Mouse (Mus musculus) hindbrain, postnatal 0 days (tissue): Measurements from ENCODE around the gene Mlph. TPM values are rescaled to one million over a fixed set of nuclear protein-coding genes. Genes with fewer than 3 reads are reported as not detected.

ENCODE experiments used
- ATAC-seq: fragments of 200-750 bp; cut with Nextera tagmentation; 2 replicates; pipeline ENCODE4 v1.8.0; 2017; ENCODE audit warnings: mild to moderate bottlenecking, moderate TSS enrichment, moderate library complexity
- DNase-seq: peaks from one replicate; pipeline ENCODE4 v3.0.0-alpha.2; 2015; ENCODE audit warnings: low spot score
- H3K27ac ChIP-seq: fragments of 300-500 bp; sonication (generic); 2 replicates; pipeline ENCODE4 v1.5.1; 2014; ENCODE audit warnings: mild to moderate bottlenecking
- H3K27me3 ChIP-seq: fragments of 300-500 bp; sonication (generic); 2 replicates; pipeline ENCODE4 v1.6.1; 2014; ENCODE audit warnings: low read length, mixed read lengths; ENCODE audit not compliant: insufficient read depth
- H3K36me3 ChIP-seq: fragments of 300-500 bp; sonication (generic); 2 replicates; pipeline ENCODE4 v1.6.1; 2014; ENCODE audit warnings: low read length, mixed read lengths; ENCODE audit not compliant: insufficient read depth
- H3K4me1 ChIP-seq: fragments of 300-500 bp; sonication (generic); 2 replicates; pipeline ENCODE4 v1.6.1; 2014; ENCODE audit warnings: antibody characterized with exemption, low read length, mixed read lengths; ENCODE audit not compliant: insufficient read depth
- H3K4me2 ChIP-seq: fragments of 300-500 bp; sonication (generic); 2 replicates; pipeline ENCODE4 v1.6.1; 2014; ENCODE audit warnings: low read depth, mild to moderate bottlenecking, low read length, moderate library complexity, mixed read lengths
- H3K4me3 ChIP-seq: fragments of 300-500 bp; sonication (generic); 2 replicates; pipeline ENCODE4 v1.5.1; 2014; ENCODE audit warnings: low read length
- H3K9ac ChIP-seq: fragments of 300-500 bp; sonication (generic); replicated peaks from 2 replicates; pipeline ENCODE4 v1.6.1; 2014; ENCODE audit warnings: mild to moderate bottlenecking, low read length, moderate library complexity, mixed read lengths
- H3K9me3 ChIP-seq: fragments of 300-500 bp; sonication (generic); 2 replicates; pipeline ENCODE4 v1.6.1; 2016; ENCODE audit warnings: low read length, mixed read lengths
- CTCF ChIP-seq: IDR thresholded peaks from 2 replicates; pipeline ENCODE4 v1.5.1; 2016; ENCODE audit warnings: antibody characterized with exemption, control low read depth, low read depth
- WGBS: fragments of 180-500 bp; shearing (Covaris S2); extraction: QIAGEN DNeasy Blood & Tissue Kit; methylation state at CpG from one replicate; pipeline ENCODE4 v1.1.7; 2014; 5-methylcytosine and 5-hydroxymethylcytosine counted together
- polyA plus RNA-seq: library from polyadenylated mRNA; unstranded; fragments of >200 nt; fragmentation: Nextera tagmentation; extraction: Ambion mirVana; gene quantifications from 2 replicates; pipeline ENCODE4 v1.2.1, GENCODE M21; 2015
- total RNA-seq: library from RNA; depleted of rRNA; stranded (reverse); fragments of >200 nt; gene quantifications from 2 replicates; pipeline ENCODE4 v1.2.3, GENCODE M21; 2014

The Mlph gene
- total and polyA plus RNA-seq, 2 experiments from 2014 or later: 0.51 to 0.63 TPM

DNA sequence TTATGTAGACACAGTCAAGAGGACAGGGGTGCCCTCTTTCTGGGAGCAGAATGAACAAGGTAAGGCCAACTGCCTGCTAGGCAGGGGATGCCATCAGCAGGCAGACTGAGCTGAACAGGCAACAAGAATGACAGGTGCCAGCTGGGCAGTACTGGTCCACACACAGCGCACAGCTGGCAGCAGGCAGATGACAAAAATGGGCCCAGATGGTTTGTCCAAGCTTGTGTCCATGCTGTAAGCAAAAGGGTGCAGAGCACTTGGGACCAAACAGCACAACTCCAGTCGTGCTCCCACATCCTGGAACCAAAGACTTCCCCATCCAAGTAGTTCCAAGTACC is 58.7 kb downstream of the Mlph start:
- Histone ChIP-seq H3K27me3 (no peaks in the 10 kb centered on the region), H3K36me3 (no peaks in the 10 kb centered on the region), H3K4me1 (peaks cover 13% of the 10 kb centered on the region; the same call in 1 of the 2 replicates), H3K4me2 (no peak overlapping the region), H3K9me3 (no peaks in the 10 kb centered on the region), H3K27ac (no peak overlapping the region), H3K4me3 (no peak overlapping the region), H3K9ac (no peak overlapping the region)
- TF ChIP-seq CTCF: no peak
- DNase-seq (no peak), ATAC-seq (peak; percentile 30)
- 71% methylated on average over 2 of the region's 2 CpGs for WGBS

DNA sequence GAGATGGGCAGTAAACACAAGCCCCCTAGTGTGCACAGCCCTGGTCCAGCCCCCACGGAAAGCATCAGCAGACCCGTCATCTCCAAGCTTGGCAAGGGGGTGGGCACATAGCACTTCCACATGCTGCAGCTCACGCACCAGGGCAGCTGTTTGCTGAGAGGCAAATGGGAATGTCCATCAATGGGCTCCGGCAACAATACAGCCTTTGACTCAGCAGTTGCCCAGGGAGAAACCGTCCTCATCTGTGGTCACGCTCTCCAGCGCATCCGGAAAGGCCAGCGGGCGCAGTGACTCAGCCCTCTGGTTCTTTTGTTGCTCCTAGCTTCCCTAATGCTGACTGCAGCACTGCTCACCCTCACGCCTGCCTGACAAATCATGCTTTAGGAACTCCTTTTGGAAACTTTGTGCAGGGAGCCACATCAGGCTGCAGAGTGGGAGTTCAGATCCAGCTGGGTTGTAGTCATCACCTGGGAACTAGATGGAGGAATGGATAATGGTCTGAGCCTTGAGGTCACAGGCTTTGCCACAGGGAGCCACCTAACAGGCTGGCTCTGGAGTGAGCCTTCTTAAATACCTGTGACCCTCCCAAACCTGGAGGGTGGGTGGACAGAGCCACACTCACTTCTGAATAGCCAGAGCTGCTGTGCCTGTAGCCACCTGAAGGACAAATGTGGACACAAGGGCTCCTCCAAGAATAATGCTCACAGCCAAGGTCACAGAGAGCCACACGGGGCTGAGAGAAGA is 60.2 kb downstream of the Mlph start:
- peak; percentile 80 for DNase-seq
- H3K27me3 ChIP-seq: no peaks in the 10 kb centered on the region
- WGBS: 6% methylated on average over 12 of the region's 12 CpGs
- no peaks in the 10 kb centered on the region for H3K9me3 ChIP-seq
- peak overlapping the region; percentile 20; the same call in 1 of the 2 replicates for H3K27ac ChIP-seq
- peaks cover 13% of the 10 kb centered on the region; the same call in 1 of the 2 replicates for H3K4me1 ChIP-seq
- H3K4me3 ChIP-seq: no peak overlapping the region
- peak overlapping the region; percentile 35 for H3K4me2 ChIP-seq
- no peak overlapping the region for H3K9ac ChIP-seq
- ATAC-seq: peak; percentile 90
- H3K36me3 ChIP-seq: no peaks in the 10 kb centered on the region
- TF ChIP-seq CTCF: peak; percentile 8; the same call in 1 of the 2 replicates

DNA sequence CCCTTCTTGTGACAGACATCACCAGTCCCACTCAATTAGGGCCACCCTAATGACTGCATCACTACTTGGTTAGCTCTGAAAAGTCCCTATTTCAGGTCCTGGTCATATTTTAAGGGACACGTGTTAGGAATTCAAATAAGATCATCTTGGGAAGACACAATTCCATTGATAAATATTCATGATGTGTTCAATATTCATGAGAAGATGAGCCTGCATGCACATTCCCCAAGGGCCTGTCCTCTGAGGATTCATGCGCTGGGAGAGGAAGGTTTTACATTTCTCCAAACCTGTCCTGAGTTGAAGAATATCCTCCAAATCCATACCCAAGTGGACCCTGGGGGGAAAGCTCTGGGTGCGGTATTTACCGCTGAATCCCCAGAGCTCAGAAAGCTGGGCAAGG is 61.1 kb downstream of the Mlph start:
- TF ChIP-seq CTCF: no peak
- no peak overlapping the region for H3K4me2 ChIP-seq
- DNase-seq: peak; percentile 30
- WGBS: 51% methylated on average over 4 of the region's 4 CpGs
- H3K9ac ChIP-seq: no peak overlapping the region
- H3K27ac ChIP-seq: no peak overlapping the region; the same call in 1 of the 2 replicates
- H3K36me3 ChIP-seq: no peaks in the 10 kb centered on the region
- H3K4me3 ChIP-seq: no peak overlapping the region
- H3K27me3 ChIP-seq: no peaks in the 10 kb centered on the region
- no peaks in the 10 kb centered on the region for H3K9me3 ChIP-seq
- H3K4me1 ChIP-seq: peaks cover 13% of the 10 kb centered on the region; the same call in 1 of the 2 replicates
- no peak for ATAC-seq

DNA sequence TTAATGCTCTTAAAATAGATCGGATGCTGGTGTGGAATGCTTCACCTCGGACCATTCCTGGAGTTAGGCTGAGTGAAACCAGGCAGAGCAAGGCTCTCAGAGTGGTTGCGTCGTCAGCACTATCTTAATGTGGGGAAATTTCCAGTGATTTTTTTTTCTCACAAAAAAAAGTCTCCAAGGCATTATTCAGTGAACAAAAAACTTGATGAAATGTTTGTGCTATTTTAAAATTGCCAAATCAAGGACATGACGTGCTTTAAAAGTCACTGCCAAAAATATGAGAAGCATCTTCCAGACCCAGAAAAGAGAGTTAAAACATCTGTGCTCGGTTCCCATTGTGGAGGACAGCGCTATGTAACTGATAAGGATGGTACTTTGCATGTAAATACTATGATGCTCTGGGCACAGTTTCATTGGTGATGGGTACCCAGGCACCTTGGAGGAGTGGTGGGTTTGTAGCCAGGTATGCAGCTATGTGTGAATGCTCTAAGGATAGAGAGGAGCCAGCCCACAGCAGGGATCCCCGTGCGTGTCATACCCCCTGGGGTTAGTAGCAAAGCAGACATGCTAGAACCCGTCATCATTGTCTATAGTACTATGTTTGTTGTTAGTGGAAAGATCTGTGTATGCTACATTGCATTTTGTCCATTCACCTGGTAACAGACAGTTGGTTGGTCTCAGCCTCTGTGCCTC is 65.9 kb downstream of the Mlph start:
- no peak for ATAC-seq
- no peaks in the 10 kb centered on the region for H3K27me3 ChIP-seq

DNA sequence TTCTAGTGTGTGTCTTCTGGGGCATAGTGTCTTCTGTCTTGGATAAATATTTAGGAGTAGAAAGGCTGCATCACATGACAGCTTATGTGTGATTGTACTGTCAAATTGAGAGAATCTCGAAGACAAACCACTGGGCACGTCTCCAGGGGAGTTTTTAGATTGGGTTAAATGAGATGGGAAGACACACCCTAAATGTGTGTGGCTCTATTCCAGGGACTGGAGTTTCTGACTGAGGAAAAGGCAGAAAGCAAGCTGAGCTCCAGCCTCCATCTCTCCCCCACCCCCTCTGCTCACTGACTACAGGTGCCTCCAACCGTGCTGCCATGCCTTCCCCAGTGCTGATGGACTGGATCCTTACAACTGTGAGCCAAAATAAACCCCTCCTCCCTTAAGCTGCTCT is 66.5 kb downstream of the Mlph start:
- H3K36me3 ChIP-seq: no peaks in the 10 kb centered on the region
- no peak for ATAC-seq
- H3K9ac ChIP-seq: no peak overlapping the region
- no peak for TF ChIP-seq CTCF
- H3K27me3 ChIP-seq: no peaks in the 10 kb centered on the region
- no peak overlapping the region for H3K4me3 ChIP-seq
- no peak overlapping the region for H3K27ac ChIP-seq
- no peak for DNase-seq
- no peak overlapping the region for H3K4me2 ChIP-seq
- 69% methylated on average over 3 of the region's 3 CpGs for WGBS
- H3K9me3 ChIP-seq: no peaks in the 10 kb centered on the region
- H3K4me1 ChIP-seq: no peaks in the 10 kb centered on the region

More for the DNA sequence above, 65.9 kb downstream of the Mlph start:
- no peak overlapping the region for H3K9ac ChIP-seq
- no peak for DNase-seq
- no peaks in the 10 kb centered on the region for H3K36me3 ChIP-seq
- TF ChIP-seq CTCF: no peak
- H3K27ac ChIP-seq: no peak overlapping the region
- H3K4me2 ChIP-seq: no peak overlapping the region
- no peaks in the 10 kb centered on the region for H3K4me1 ChIP-seq
- no peak overlapping the region for H3K4me3 ChIP-seq
- 76% methylated on average over 10 of the region's 10 CpGs for WGBS
- no peaks in the 10 kb centered on the region for H3K9me3 ChIP-seq

DNA sequence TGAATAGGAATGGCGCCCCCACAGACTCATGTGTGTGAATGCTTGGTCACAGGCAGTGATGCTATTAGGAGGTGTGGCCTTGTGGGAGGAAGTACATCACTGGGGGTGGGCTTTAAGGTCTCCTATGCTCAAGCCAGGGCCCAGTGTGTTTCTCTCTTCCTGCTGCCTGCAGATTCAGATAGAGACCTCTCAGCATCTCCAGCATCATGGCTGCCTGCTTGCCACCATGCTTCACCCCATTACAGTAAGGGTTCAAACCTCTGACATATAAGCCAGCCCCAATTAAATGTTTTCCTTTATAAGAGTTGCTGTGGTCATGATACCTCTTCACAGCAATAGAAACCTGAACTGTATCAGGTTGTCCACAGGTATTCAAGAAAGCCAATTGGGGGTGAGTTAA is 81.0 kb downstream of the Mlph start:
- H3K4me3 ChIP-seq: no peak overlapping the region
- H3K27ac ChIP-seq: no peak overlapping the region
- 92% methylated on average over 1 of the region's 1 CpGs for WGBS
- DNase-seq: no peak
- H3K4me1 ChIP-seq: 0 out of 2 replicates have a peak, but pooled peaks cover 9% of the 10 kb centered on the region
- no peak overlapping the region for H3K4me2 ChIP-seq
- H3K9ac ChIP-seq: no peak overlapping the region
- H3K9me3 ChIP-seq: no peaks in the 10 kb centered on the region
- no peaks in the 10 kb centered on the region for H3K36me3 ChIP-seq
- TF ChIP-seq CTCF: no peak
- no peaks in the 10 kb centered on the region for H3K27me3 ChIP-seq
- no peak for ATAC-seq

DNA sequence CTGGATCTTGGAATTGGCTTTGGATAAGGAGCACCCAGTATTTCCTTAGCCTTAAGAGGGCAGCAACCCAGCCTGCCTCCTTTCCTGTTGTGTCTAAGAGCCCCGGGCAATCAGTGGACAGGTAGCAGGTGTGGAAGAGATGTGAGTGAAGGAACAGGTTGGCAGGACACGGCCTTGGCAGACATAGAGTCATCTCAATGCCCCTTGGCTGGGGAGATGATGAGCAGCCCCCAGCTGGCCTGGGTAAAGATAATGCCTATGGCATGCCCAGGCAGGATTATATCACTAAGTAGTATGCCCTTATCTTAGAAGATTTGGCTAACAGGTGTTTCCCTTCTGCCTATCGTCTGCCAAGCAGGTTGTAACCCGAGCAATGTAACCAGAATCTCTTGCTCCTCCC is 82.3 kb downstream of the Mlph start:
- no peak overlapping the region for H3K4me3 ChIP-seq
- TF ChIP-seq CTCF: no peak
- 75% methylated on average over 4 of the region's 4 CpGs for WGBS

More for the DNA sequence above, 82.3 kb downstream of the Mlph start:
- no peak for ATAC-seq
- Histone ChIP-seq H3K4me1 (0 out of 2 replicates have a peak, but pooled peaks cover 9% of the 10 kb centered on the region), H3K9ac (no peak overlapping the region), H3K27me3 (no peaks in the 10 kb centered on the region), H3K9me3 (no peaks in the 10 kb centered on the region), H3K27ac (no peak overlapping the region), H3K36me3 (no peaks in the 10 kb centered on the region), H3K4me2 (no peak overlapping the region)
- no peak for DNase-seq
